Mouse (Mus musculus): ENCODE data around the gene Rnf144b. TPM values are rescaled to one million over a fixed set of nuclear protein-coding genes. Genes with fewer than 3 reads are reported as not detected.

The Rnf144b gene
- total RNA-seq, 4 experiments from 2014 or later = 21.8 to 26.8 (median 26.2) TPM

- peak; percentile 63 for DNase-seq (ENCODE audit: low spot score)
Measured at GRCm38 (mm10) chr13:47264382-47264781, 141.9 kb downstream of the Rnf144b start.

- DNase-seq (ENCODE audit: low spot score) = no peak
Measured at GRCm38 (mm10) chr13:47266411-47266810, 144.0 kb downstream of the Rnf144b start.

- DNase-seq (ENCODE audit: low spot score) = no peak
Measured at GRCm38 (mm10) chr13:47268227-47268626, 145.8 kb downstream of the Rnf144b start.

- no peak for DNase-seq (ENCODE audit: low spot score)
Measured at GRCm38 (mm10) chr13:47272928-47273327, 150.5 kb downstream of the Rnf144b start.

- no peak for DNase-seq (ENCODE audit: low spot score)
Measured at GRCm38 (mm10) chr13:47273487-47273886, 151.0 kb downstream of the Rnf144b start.

- no peak for DNase-seq (ENCODE audit: low spot score)
Measured at GRCm38 (mm10) chr13:47274139-47274538, 151.7 kb downstream of the Rnf144b start.

- DNase-seq (ENCODE audit: low spot score) = peak; percentile 27
Measured at GRCm38 (mm10) chr13:47277000-47277823, 154.8 kb downstream of the Rnf144b start.

GRCm38 (mm10) chr13:47277824-47278290 lies 155.4 kb downstream of the Rnf144b start:
- no peak for DNase-seq (ENCODE audit: low spot score)

GRCm38 (mm10) chr13:47282221-47282620 lies 159.8 kb downstream of the Rnf144b start:
- DNase-seq (ENCODE audit: low spot score) = no peak

- peak; percentile 62 for DNase-seq (ENCODE audit: low spot score)
Measured at GRCm38 (mm10) chr13:47288449-47288848, 166.0 kb downstream of the Rnf144b start.

GRCm38 (mm10) chr13:47296465-47296864 lies 174.0 kb downstream of the Rnf144b start:
- DNase-seq (ENCODE audit: low spot score) = no peak

Other genes with a start within 250 kb of the Rnf144b start
- gene Kif13a, start 192.8 kb upstream of the Rnf144b start, total RNA-seq (2022) = 100 to 1,000 TPM; 113 to 126 (median 121) TPM
- gene Nhlrc1, start 107.8 kb upstream of the Rnf144b start, total RNA-seq (2022) = 1 to 10 TPM; 6.5 to 7.1 (median 6.7) TPM
- 10 to 100 TPM in 3 of 4 experiments, 1 to 10 TPM in 1; 9.0 to 12.2 (median 11.1) TPM for gene Kdm1b, start 79.2 kb upstream of the Rnf144b start, total RNA-seq (2022)
- 1 to 10 TPM; 2.9 to 7.7 (median 4.4) TPM for gene Tpmt, start 77.9 kb upstream of the Rnf144b start, total RNA-seq (2022)
- gene Dek, start 16.5 kb upstream of the Rnf144b start, total RNA-seq (2022) = 10 to 100 TPM; 30.1 to 39.9 (median 31.9) TPM